ENCODE assay signal across 8 mouse cellular contexts in genomic region chr7:43579440-43580171, GRCm38 (mm10). TPM values are rescaled to one million over a fixed set of nuclear protein-coding genes. Genes with fewer than 3 reads are reported as not detected.
DNase-seq lines count a peak whose midpoint lies in the region; ATAC-seq lines count a peak whose summit lies in the region.

Gene Zfp719 (plus strand): TSS chr7:43579610.

- peak within 1 kb of the TSS; percentile 88 for H3K9ac ChIP-seq in heart, embryonic 14.5 days (ENCODE audit: low read length)
- peak within 1 kb of the TSS; percentile 71 for H3K9ac ChIP-seq in liver, embryonic 13.5 days
- H3K9ac ChIP-seq in stomach, embryonic 16.5 days (ENCODE audit: low read length) = peak within 1 kb of the TSS; percentile 80

- no peaks in the 10 kb centered on the region for H3K27me3 ChIP-seq in heart, embryonic 14.5 days (ENCODE audit: control insufficient read depth, insufficient read depth, low read length)
- H3K27me3 ChIP-seq in liver, embryonic 13.5 days = no peaks in the 10 kb centered on the region
- no peaks in the 10 kb centered on the region for H3K27me3 ChIP-seq in stomach, embryonic 16.5 days (ENCODE audit: control insufficient read depth, insufficient read depth, low read length)

- H3K4me2 ChIP-seq in heart, embryonic 14.5 days (ENCODE audit: low read length) = peak within 1 kb of the TSS; percentile 75
- H3K4me2 ChIP-seq in liver, embryonic 13.5 days = peak within 1 kb of the TSS; percentile 83
- H3K4me2 ChIP-seq in stomach, embryonic 16.5 days (ENCODE audit: low read depth, low read length) = peak within 1 kb of the TSS; percentile 84

- H3K4me1 ChIP-seq in heart, embryonic 14.5 days (ENCODE audit: control insufficient read depth in 2 of 2, insufficient read depth in 2 of 2, low read length in 2 of 2) = peaks cover 3 to 11% of the 10 kb centered on the region in 2 experiments; a peak in 3 of 4 replicates
- peaks cover 16% of the 10 kb centered on the region for H3K4me1 ChIP-seq in liver, embryonic 13.5 days (replicated peaks)
- H3K4me1 ChIP-seq in stomach, embryonic 16.5 days (ENCODE audit: control insufficient read depth, insufficient read depth, low read length) = peaks cover 9% of the 10 kb centered on the region

- peak within 1 kb of the TSS; percentile 65 to 72 for H3K4me3 ChIP-seq in heart, embryonic 14.5 days (ENCODE audit: control insufficient read depth in 1 of 2, insufficient read depth in 1 of 2, low read depth in 1 of 2, low read length in 2 of 2)
- peak within 1 kb of the TSS; percentile 75 for H3K4me3 ChIP-seq in liver, embryonic 13.5 days (replicated peaks)
- peak within 1 kb of the TSS; percentile 67 for H3K4me3 ChIP-seq in stomach, embryonic 16.5 days (replicated peaks; ENCODE audit: low read length)

- peaks cover 13% of the 10 kb centered on the region for H3K36me3 ChIP-seq in heart, embryonic 14.5 days (ENCODE audit: control insufficient read depth, insufficient read depth, low read length)
- peaks cover 6% of the 10 kb centered on the region for H3K36me3 ChIP-seq in liver, embryonic 13.5 days
- peaks cover 5% of the 10 kb centered on the region for H3K36me3 ChIP-seq in stomach, embryonic 16.5 days (ENCODE audit: control insufficient read depth, insufficient read depth, low read length)

- peak within 1 kb of the TSS; percentile 70 to 88 for H3K27ac ChIP-seq in heart, embryonic 14.5 days (replicated peaks in 1 of 2; ENCODE audit: control insufficient read depth in 1 of 2, insufficient read depth in 1 of 2, low read depth in 2 of 2, low read length in 2 of 2)
- H3K27ac ChIP-seq in liver, embryonic 13.5 days = peak within 1 kb of the TSS; percentile 60
- H3K27ac ChIP-seq in stomach, embryonic 16.5 days (ENCODE audit: low read length) = peak within 1 kb of the TSS; percentile 86

- under 1% methylated on average over 37 of the region's 37 CpGs for WGBS in heart, embryonic 14.5 days
- under 1% methylated on average over 37 of the region's 37 CpGs for WGBS in liver, embryonic 13.5 days (ENCODE audit: insufficient replicate concordance)
- under 1% methylated on average over 37 of the region's 37 CpGs for WGBS in stomach, embryonic 16.5 days

- peak; percentile 59 for DNase-seq in c-Kit-negative CD71-positive TER-119-positive erythroid progenitor cells, embryonic 14.5 days (ENCODE audit: low read depth, low spot score)
- DNase-seq in fibroblast of lung, adult 2 months (ENCODE audit: low read depth) = peak; percentile 95
- peak; percentile 94 for DNase-seq in kidney, postnatal 14 days
- peak; percentile 79 for DNase-seq in liver, embryonic 13.5 days
- DNase-seq in neural tube, embryonic 10.5 days (ENCODE audit: extremely low spot score, low spot score) = peak; percentile 85

- no peaks in the 10 kb centered on the region for H3K9me3 ChIP-seq in heart, embryonic 14.5 days (ENCODE audit: control insufficient read depth, low read length)
- no peaks in the 10 kb centered on the region for H3K9me3 ChIP-seq in liver, embryonic 13.5 days (replicated peaks)
- H3K9me3 ChIP-seq in stomach, embryonic 16.5 days (replicated peaks; ENCODE audit: control insufficient read depth, low read length) = no peaks in the 10 kb centered on the region

- ATAC-seq in CD4-positive, CD25-positive, alpha-beta regulatory T cell, adult 4 months = peak; percentile 97
- ATAC-seq in heart, embryonic 14.5 days (ENCODE audit: insufficient number of reproducible peaks, insufficient read depth, low FRiP score, low read depth) = peak; percentile 96
- ATAC-seq in liver, embryonic 13.5 days (ENCODE audit: low read depth) = peak; percentile 95
- ATAC-seq in stomach, embryonic 16.5 days (ENCODE audit: insufficient read depth, low FRiP score) = peak; percentile 97

RNA-seq across cellular contexts. Expression of gene Zfp719, which starts in this region (rescaled TPM):
- 10 to 100 TPM; 10.9 to 12.9 TPM for polyA plus RNA-seq in CD4-positive, CD25-positive, alpha-beta regulatory T cell, adult 4 months (2017; shearing (Covaris generic))
- 7.8 and 7.9 TPM in 2 replicates for polyA plus RNA-seq in heart, embryonic 14.5 days (2014; fragmentation: Nextera tagmentation; extraction: Ambion mirVana)
- 2.0 and 2.7 TPM in 2 replicates for polyA plus RNA-seq in liver, embryonic 13.5 days (2015; fragmentation: Nextera tagmentation; extraction: Ambion mirVana)
- polyA plus RNA-seq in stomach, embryonic 16.5 days (2015; fragmentation: Nextera tagmentation; extraction: Ambion mirVana) = 11.3 and 12.9 TPM in 2 replicates

Comparison
In these comparisons a context has a peak if more than half of its experiments do, and no peak if none do; other contexts are left out.
1. Peak in every context shown above with its lines: DNase-seq, ATAC-seq, H3K4me3 ChIP-seq and H3K27ac ChIP-seq.